Mouse (Mus musculus): ENCODE data around the gene Ndufv3.

Gene Ndufv3

GRCm38 (mm10) chr17:31519946-31520838 is at the start of gene Ndufv3, which contains the start of gene Wdr4:
Gene Ndufv3, plus strand, starts transcription at chr17:31520115.
Gene Wdr4, minus strand, starts transcription at chr17:31519980.
- peak; percentile 96 to 98 for DNase-seq (ENCODE audit: low spot score in 2 of 2)

GRCm38 (mm10) chr17:31470766-31471418 is 49.0 kb upstream of the Ndufv3 start:
- no peak for DNase-seq (ENCODE audit: low spot score in 2 of 2)

- no peak for DNase-seq (ENCODE audit: low spot score in 2 of 2)
Observed at GRCm38 (mm10) chr17:31474388-31474787, 45.5 kb upstream of the Ndufv3 start.

GRCm38 (mm10) chr17:31478606-31479005 is 41.3 kb upstream of the Ndufv3 start:
- DNase-seq (ENCODE audit: low spot score in 2 of 2): no peak

GRCm38 (mm10) chr17:31479108-31479844 is 40.6 kb upstream of the Ndufv3 start:
- DNase-seq (ENCODE audit: low spot score in 2 of 2): no peak

GRCm38 (mm10) chr17:31486616-31487198 is 33.2 kb upstream of the Ndufv3 start:
- no peak for DNase-seq (ENCODE audit: low spot score in 2 of 2)

- DNase-seq (ENCODE audit: low spot score in 2 of 2): no peak
Observed at GRCm38 (mm10) chr17:31487433-31488060, 32.4 kb upstream of the Ndufv3 start.

- no peak for DNase-seq (ENCODE audit: low spot score in 2 of 2)
Observed at GRCm38 (mm10) chr17:31491355-31491754, 28.6 kb upstream of the Ndufv3 start.

GRCm38 (mm10) chr17:31492416-31492815 is 27.5 kb upstream of the Ndufv3 start:
- peak; percentile 41 to 45 for DNase-seq (ENCODE audit: low spot score in 2 of 2)

- no peak for DNase-seq (ENCODE audit: low spot score in 2 of 2)
Observed at GRCm38 (mm10) chr17:31494989-31495388, 24.9 kb upstream of the Ndufv3 start.

- no peak for DNase-seq (ENCODE audit: low spot score in 2 of 2)
Observed at GRCm38 (mm10) chr17:31497726-31498125, 22.2 kb upstream of the Ndufv3 start.

GRCm38 (mm10) chr17:31499725-31500124 is 20.2 kb upstream of the Ndufv3 start:
- DNase-seq (ENCODE audit: low spot score in 2 of 2): no peak

- no peak for DNase-seq (ENCODE audit: low spot score in 2 of 2)
Observed at GRCm38 (mm10) chr17:31500416-31500815, 19.5 kb upstream of the Ndufv3 start.

- DNase-seq (ENCODE audit: low spot score in 2 of 2): no peak
Observed at GRCm38 (mm10) chr17:31500908-31501307, 19.0 kb upstream of the Ndufv3 start.

GRCm38 (mm10) chr17:31502261-31502927 is 17.5 kb upstream of the Ndufv3 start:
- no peak for DNase-seq (ENCODE audit: low spot score in 2 of 2)

- DNase-seq (ENCODE audit: low spot score in 2 of 2): no peak
Observed at GRCm38 (mm10) chr17:31503337-31503736, 16.6 kb upstream of the Ndufv3 start.

GRCm38 (mm10) chr17:31503936-31504335 is 16.0 kb upstream of the Ndufv3 start:
- DNase-seq (ENCODE audit: low spot score in 2 of 2): no peak

- no peak for DNase-seq (ENCODE audit: low spot score in 2 of 2)
Observed at GRCm38 (mm10) chr17:31505013-31505412, 14.9 kb upstream of the Ndufv3 start.

- DNase-seq (ENCODE audit: low spot score in 2 of 2): no peak
Observed at GRCm38 (mm10) chr17:31506282-31506681, 13.6 kb upstream of the Ndufv3 start.

GRCm38 (mm10) chr17:31510944-31511343 is 9.0 kb upstream of the Ndufv3 start:
- DNase-seq (ENCODE audit: low spot score in 2 of 2): no peak

Data from urinary bladder, adult 18-20 months (tissue).